Mouse (Mus musculus) B cell, adult 2 months (primary cell): Measurements from ENCODE around the gene Wfdc6a.
A peak's percentile ranks its signal among the peaks of the same experiment; 100 is the strongest.

Experiments used
- DNase-seq, 2 experiments: peaks; one replicate each; pipeline ENCODE4 v3.0.0; 2022

The Wfdc6a gene

GRCm38 (mm10) chr2:164549963-164550894 lies 35.0 kb downstream of the Wfdc6a start:
- no peak for DNase-seq

DNA sequence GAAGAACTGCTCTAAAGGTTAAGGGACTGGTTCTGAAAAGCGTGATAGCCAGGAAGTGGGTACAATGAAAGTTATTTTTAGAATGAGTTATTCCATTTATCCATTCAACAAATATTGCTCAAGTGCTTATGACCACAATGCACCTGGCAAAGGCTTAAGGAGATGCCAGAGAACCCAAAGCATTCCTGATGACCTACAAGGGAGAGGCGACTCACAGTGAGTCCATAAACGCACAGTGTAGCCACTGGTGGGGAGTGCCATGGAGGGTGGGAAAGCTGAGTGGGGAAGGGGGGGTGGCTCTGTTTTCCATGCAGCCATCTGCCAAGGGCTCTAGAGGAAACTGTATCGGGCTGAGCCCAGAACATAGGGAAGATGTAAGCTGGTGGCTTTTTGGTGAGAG lies 35.9 kb downstream of the Wfdc6a start:
- DNase-seq = no peak

GRCm38 (mm10) chr2:164544454-164545097 lies 40.7 kb downstream of the Wfdc6a start:
- DNase-seq = no peak

DNA sequence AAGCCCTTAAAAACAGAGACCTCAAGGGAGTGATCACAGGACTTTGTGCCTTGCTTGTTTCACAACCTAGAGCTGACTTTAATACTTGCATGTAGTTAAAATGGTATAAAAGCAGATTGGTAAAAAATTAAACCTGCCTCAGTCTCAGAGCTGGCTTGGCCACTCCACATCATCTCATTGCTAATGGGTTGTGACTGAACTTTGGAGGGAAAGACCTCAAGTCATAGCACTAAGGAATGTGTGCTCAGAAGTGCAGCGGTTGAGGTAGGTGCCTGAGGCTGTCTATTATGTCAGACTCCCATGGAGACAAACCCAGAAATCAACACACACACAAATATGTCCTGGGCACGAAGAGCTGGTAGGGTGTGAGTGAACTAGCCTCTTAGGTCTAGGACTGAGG lies 41.5 kb downstream of the Wfdc6a start:
- DNase-seq = no peak

DNA sequence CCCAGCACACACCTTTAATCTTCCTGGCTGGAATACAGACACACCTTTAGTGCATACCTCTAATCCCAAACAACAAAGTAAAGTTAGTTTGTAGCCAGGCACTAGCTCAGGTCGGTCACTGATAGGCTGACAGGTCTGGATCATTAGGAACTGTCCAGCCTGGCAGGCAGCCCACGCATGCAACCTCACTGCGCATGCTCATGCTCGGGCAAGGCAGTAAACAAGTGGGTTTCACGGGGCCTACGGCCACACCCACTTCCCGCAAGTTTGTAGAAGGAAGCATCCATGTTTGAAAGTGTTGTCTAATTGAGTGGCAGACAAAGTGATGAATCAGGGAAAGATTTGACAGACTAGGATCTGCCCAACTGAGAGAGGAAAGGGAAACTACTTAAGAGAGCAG lies 42.6 kb downstream of the Wfdc6a start:
- DNase-seq = no peak

DNA sequence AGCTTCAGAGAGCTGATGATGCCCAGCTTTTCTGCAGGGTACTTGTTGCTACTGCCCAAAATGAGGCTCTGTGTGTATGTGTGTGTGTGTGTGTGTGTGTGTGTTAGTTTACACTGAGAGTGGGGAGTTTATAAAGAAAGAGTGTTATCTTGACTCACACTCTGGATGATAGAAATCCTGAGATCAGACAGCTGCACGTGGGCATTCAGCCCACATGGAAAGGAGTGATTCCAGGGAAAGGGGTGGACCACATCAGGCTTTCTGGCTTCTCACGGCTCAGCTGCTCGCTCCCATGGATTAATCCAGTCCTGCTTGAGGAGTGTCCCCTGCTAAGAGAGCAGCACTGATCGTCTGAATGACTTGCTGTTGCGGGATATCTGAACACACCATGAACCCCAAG lies 43.1 kb downstream of the Wfdc6a start:
- DNase-seq = no peak

DNA sequence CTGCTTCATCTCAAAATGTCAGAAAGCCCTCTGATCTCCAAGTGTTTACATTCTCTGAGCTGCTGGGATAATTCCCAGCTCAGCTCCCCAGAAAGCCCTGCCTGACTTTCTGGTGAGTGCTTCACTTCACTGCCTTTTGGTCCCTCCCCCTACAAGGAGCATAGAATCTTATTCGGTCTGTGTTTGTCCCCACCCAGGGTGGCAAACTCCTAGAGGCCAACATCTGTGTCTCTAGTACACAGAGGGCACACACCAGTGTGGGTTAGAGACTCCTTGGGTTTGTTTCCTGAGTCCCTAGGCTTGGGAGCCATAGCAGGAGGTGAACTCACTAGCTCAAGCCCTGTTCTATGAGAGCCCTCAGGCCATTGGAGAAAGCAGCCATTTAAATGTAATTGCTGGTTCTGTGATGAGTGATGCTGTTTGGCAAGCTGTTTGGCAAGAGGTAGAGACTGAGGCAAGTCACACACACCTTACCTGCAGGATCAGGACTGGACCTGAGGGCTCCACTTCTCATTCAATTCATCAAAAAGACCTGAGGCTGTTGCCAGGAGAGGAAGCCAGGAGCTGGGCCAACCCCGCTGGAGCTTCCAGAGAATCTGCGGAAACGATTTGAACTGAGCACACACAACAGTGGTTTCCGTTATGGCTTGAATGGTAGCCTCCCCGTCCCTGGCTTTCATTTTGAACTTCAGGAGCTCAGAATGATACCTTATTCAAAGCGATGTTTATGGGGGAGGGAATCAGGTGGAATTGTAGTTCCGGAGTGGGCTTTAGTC lies 44.4 kb downstream of the Wfdc6a start:
- no peak for DNase-seq

DNA sequence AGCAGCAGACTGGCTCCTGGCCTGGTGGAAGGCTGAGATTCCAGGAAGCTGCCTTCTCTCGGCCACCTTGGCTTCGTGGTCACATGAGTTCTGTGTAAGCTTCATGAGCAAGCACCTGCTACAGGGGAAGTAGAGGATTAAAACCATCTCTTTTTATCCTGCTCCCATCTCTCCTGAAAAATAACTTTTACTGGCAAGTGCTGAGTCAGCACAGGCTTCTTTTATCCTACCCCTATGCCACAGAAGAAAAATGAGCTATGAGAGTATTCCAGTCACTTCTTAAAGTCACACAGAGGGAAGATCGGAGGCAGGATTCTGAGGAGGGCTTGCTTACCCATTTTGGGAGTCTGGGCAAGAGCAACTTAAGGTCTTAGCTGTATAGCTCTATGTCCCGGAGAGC lies 48.2 kb downstream of the Wfdc6a start:
- DNase-seq = no peak

DNA sequence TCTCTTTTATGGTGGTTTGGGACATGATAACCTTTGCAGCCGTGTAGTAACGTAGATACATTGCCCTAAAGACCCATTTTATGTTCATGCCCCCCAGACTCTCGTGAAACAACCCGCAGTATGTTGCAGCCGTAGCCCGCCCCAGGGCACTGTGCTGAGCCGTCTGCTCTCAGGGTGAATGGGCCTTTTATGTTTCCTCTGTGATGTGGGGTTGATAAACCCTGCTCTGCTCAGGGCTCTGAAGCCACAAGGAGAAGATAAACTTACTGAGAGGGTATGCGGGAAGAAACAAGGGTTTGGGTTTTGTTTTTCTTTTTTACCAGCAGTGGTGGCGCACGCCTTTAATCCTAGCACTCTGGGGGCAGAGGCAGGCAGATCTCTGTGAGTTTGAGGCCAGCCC lies 50.9 kb downstream of the Wfdc6a start:
- no peak for DNase-seq

DNA sequence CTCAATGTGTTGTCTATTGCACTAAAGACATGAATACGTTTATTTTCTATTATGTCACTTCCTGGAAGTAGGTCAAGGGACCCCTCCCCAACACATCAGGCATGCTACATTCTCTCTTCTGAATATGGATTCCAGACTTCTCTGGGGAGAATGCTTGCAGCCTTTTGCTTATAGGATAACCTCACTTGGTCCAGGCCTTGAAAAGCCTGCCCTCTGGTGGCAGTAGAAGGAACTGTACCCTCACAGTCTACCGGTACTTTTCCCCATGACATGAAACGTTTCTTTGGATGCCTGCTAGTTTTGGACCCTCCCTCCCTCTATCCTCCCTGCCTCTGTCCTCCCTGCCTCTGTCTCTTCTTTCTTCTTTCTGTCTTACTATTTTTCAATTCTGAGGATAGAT lies 54.1 kb downstream of the Wfdc6a start:
- peak; percentile 87 to 89 for DNase-seq
